Mouse (Mus musculus) stomach, embryonic 14.5 days (tissue): Measurements from ENCODE around the gene Prkci. TPM values are rescaled to one million over a fixed set of nuclear protein-coding genes. Genes with fewer than 3 reads are reported as not detected.

ENCODE experiments used
- ATAC-seq: fragments of 200-750 bp; cut with Nextera tagmentation; 2 replicates; pipeline ENCODE4 v1.8.0; 2017; ENCODE audit warnings: low read depth, moderate TSS enrichment; ENCODE audit not compliant: insufficient number of reproducible peaks, insufficient read depth, low FRiP score
- H3K27ac ChIP-seq: fragments of 300-500 bp; sonication (generic); 2 replicates; pipeline ENCODE4 v1.5.1; 2014; ENCODE audit warnings: mild to moderate bottlenecking, low read length, moderate library complexity, mixed read lengths
- H3K27me3 ChIP-seq: fragments of 300-500 bp; sonication (generic); 2 replicates; pipeline ENCODE4 v1.6.1; 2014; ENCODE audit warnings: low read length, control low read depth, mixed read lengths; ENCODE audit not compliant: control insufficient read depth, insufficient read depth
- H3K36me3 ChIP-seq: fragments of 300-500 bp; sonication (generic); 2 replicates; pipeline ENCODE4 v1.6.1; 2014; ENCODE audit warnings: mild to moderate bottlenecking, control low read depth, low read length, moderate library complexity, mixed read lengths; ENCODE audit not compliant: control insufficient read depth, insufficient read depth
- H3K4me1 ChIP-seq: fragments of 300-500 bp; sonication (generic); 2 replicates; pipeline ENCODE4 v1.6.1; 2014; ENCODE audit warnings: low read length, control low read depth, mixed read lengths; ENCODE audit not compliant: control insufficient read depth, insufficient read depth
- H3K4me2 ChIP-seq: fragments of 300-500 bp; sonication (generic); replicated peaks from 2 replicates; pipeline ENCODE4 v1.6.1; 2014; ENCODE audit warnings: low read depth, low read length, control low read depth
- H3K4me3 ChIP-seq: fragments of 300-500 bp; sonication (generic); 2 replicates; pipeline ENCODE4 v1.5.1; 2014; ENCODE audit warnings: low read depth, low read length, control low read depth
- H3K9ac ChIP-seq: fragments of 300-500 bp; sonication (generic); replicated peaks from 2 replicates; pipeline ENCODE4 v1.6.1; 2014; ENCODE audit warnings: low read depth, mild to moderate bottlenecking, control low read depth, low read length, moderate library complexity, mixed read lengths
- H3K9me3 ChIP-seq: fragments of 300-500 bp; sonication (generic); 2 replicates; pipeline ENCODE4 v1.6.1; 2016; ENCODE audit warnings: low read depth, low read length, control low read depth; ENCODE audit not compliant: control insufficient read depth
- WGBS: fragments of 180-500 bp; shearing (Covaris S2); extraction: QIAGEN DNeasy Blood & Tissue Kit; methylation state at CpG from one replicate; pipeline ENCODE4 v1.1.7; 2014; 5-methylcytosine and 5-hydroxymethylcytosine counted together
- polyA plus RNA-seq: library from polyadenylated mRNA; unstranded; fragments of >200 nt; fragmentation: Nextera tagmentation; extraction: Ambion mirVana; gene quantifications from 2 replicates; pipeline ENCODE4 v1.2.1, GENCODE M21; 2014

Gene Prkci
- polyA plus RNA-seq, 1 experiment from 2014 or later: 51.0 TPM

GRCm38 (mm10) chr3:31001048-31001676 lies 5.6 kb downstream of the Prkci start:
- Histone ChIP-seq H3K9ac (no peak overlapping the region), H3K27ac (no peak overlapping the region), H3K4me3 (no peak overlapping the region), H3K9me3 (no peaks in the 10 kb centered on the region), H3K27me3 (no peaks in the 10 kb centered on the region), H3K4me1 (peaks cover 20% of the 10 kb centered on the region), H3K4me2 (no peak overlapping the region), H3K36me3 (no peaks in the 10 kb centered on the region)
- 62% methylated on average over 3 of the region's 3 CpGs for WGBS
- no peak for ATAC-seq

GRCm38 (mm10) chr3:31004320-31005209 lies 9.0 kb downstream of the Prkci start:
- no peak for ATAC-seq
- 83% methylated on average over 6 of the region's 6 CpGs for WGBS
- Histone ChIP-seq H3K9me3 (no peaks in the 10 kb centered on the region), H3K27me3 (no peaks in the 10 kb centered on the region), H3K4me2 (no peak overlapping the region), H3K36me3 (no peaks in the 10 kb centered on the region), H3K4me1 (peaks cover 9% of the 10 kb centered on the region; the same call in 1 of the 2 replicates), H3K9ac (no peak overlapping the region), H3K27ac (no peak overlapping the region), H3K4me3 (no peak overlapping the region)

GRCm38 (mm10) chr3:31014374-31014773 lies 18.8 kb downstream of the Prkci start:
- no peaks in the 10 kb centered on the region for H3K9me3 ChIP-seq
- 85% methylated on average over 2 of the region's 2 CpGs for WGBS
- no peak overlapping the region for H3K9ac ChIP-seq
- H3K4me2 ChIP-seq: no peak overlapping the region
- no peak overlapping the region for H3K27ac ChIP-seq
- no peak for ATAC-seq
- peaks cover 26% of the 10 kb centered on the region for H3K4me1 ChIP-seq
- no peaks in the 10 kb centered on the region for H3K27me3 ChIP-seq
- H3K36me3 ChIP-seq: no peaks in the 10 kb centered on the region
- no peak overlapping the region for H3K4me3 ChIP-seq

GRCm38 (mm10) chr3:31015682-31016443 lies 20.3 kb downstream of the Prkci start:
- no peak overlapping the region for H3K4me3 ChIP-seq
- ATAC-seq: peak; percentile 39; the same call in 1 of the 2 replicates
- H3K9me3 ChIP-seq: no peaks in the 10 kb centered on the region
- no peaks in the 10 kb centered on the region for H3K27me3 ChIP-seq
- H3K27ac ChIP-seq: peak overlapping the region; percentile 77; the same call in 1 of the 2 replicates
- H3K4me2 ChIP-seq: no peak overlapping the region
- peaks cover 7% of the 10 kb centered on the region; the same call in 1 of the 2 replicates for H3K36me3 ChIP-seq
- H3K9ac ChIP-seq: no peak overlapping the region
- 63% methylated on average over 10 of the region's 10 CpGs for WGBS
- H3K4me1 ChIP-seq: peaks cover 26% of the 10 kb centered on the region

GRCm38 (mm10) chr3:31016594-31017196 lies 21.1 kb downstream of the Prkci start:
- H3K27ac ChIP-seq: peak overlapping the region; percentile 77; the same call in 1 of the 2 replicates
- peaks cover 26% of the 10 kb centered on the region for H3K4me1 ChIP-seq
- no peaks in the 10 kb centered on the region for H3K9me3 ChIP-seq
- H3K9ac ChIP-seq: no peak overlapping the region
- ATAC-seq: no peak
- WGBS: 34% methylated on average over 9 of the region's 9 CpGs
- H3K4me3 ChIP-seq: no peak overlapping the region
- peaks cover 11% of the 10 kb centered on the region for H3K36me3 ChIP-seq
- no peak overlapping the region for H3K4me2 ChIP-seq
- H3K27me3 ChIP-seq: no peaks in the 10 kb centered on the region

GRCm38 (mm10) chr3:31017652-31018051 lies 22.1 kb downstream of the Prkci start:
- peaks cover 11% of the 10 kb centered on the region for H3K36me3 ChIP-seq
- H3K4me2 ChIP-seq: no peak overlapping the region
- no peak overlapping the region for H3K9ac ChIP-seq
- H3K4me3 ChIP-seq: no peak overlapping the region
- no peaks in the 10 kb centered on the region for H3K27me3 ChIP-seq
- 66% methylated on average over 4 of the region's 4 CpGs for WGBS
- peaks cover 26% of the 10 kb centered on the region for H3K4me1 ChIP-seq
- no peak overlapping the region for H3K27ac ChIP-seq
- ATAC-seq: no peak
- H3K9me3 ChIP-seq: no peaks in the 10 kb centered on the region

- H3K4me1 ChIP-seq: peaks cover 26% of the 10 kb centered on the region
- H3K9ac ChIP-seq: no peak overlapping the region
- peaks cover 11% of the 10 kb centered on the region for H3K36me3 ChIP-seq
- WGBS: 87% methylated on average over 1 of the region's 1 CpGs
- no peak overlapping the region for H3K27ac ChIP-seq
- H3K27me3 ChIP-seq: no peaks in the 10 kb centered on the region
- H3K9me3 ChIP-seq: no peaks in the 10 kb centered on the region
- ATAC-seq: no peak
- H3K4me3 ChIP-seq: no peak overlapping the region
- no peak overlapping the region for H3K4me2 ChIP-seq
Measured at GRCm38 (mm10) chr3:31019287-31019686, 23.7 kb downstream of the Prkci start.
